Comparison of ENCODE assay signal across 24 mouse cellular contexts in the genomic region with DNA sequence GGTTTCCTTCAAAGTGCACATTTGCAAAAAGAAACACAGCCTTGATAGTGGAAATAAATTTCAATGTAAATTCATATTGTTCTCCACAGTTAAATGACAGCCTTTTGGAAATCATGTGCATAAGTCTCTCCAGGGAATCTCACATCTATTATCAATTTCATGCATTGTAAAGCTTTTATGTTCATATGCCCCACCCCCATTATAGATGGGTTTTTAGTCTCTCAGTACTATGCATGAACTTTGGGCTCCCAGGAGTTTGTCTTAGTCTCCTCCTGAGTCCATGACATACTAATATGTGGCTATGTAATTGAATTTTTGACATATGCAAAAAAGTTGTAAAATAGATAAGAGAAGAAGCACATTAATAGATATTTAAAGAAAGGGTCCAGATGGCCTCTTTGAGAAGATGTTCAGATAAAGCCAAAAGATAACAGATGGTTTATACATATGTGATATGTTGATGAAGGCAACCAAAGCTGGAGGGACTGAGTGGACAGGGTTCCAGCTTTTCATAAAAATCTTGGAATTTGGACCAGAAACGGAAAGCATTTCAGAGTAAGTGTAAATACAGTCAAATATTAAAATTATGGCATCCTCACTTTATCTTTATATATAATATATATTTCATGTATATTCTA.
DNase-seq lines count a peak whose midpoint lies in the region; ATAC-seq lines count a peak whose summit lies in the region.
"Had no signal": no experiment of that assay in that cellular context is flagged by ENCODE, and none has a peak within 500 bp of the region (broad histone marks: within the 10 kb centered on the region; RNA-seq: fewer than 3 reads in every experiment).

No protein-coding gene starts in this region.

- H3K4me2 ChIP-seq in forebrain, embryonic 13.5 days = no peak overlapping the region
- no peak overlapping the region for H3K4me2 ChIP-seq in hindbrain, embryonic 12.5 days (replicated peaks)
- H3K4me2 ChIP-seq in hindbrain, embryonic 16.5 days (ENCODE audit: low read length) = no peak overlapping the region
- H3K4me2 ChIP-seq: embryonic facial prominence, embryonic 13.5 days; heart, embryonic 13.5 days; hindbrain, embryonic 13.5 days had no signal

- H3K36me3 ChIP-seq in forebrain, embryonic 13.5 days (ENCODE audit: poor library complexity, severe bottlenecking) = no peaks in the 10 kb centered on the region
- no peaks in the 10 kb centered on the region for H3K36me3 ChIP-seq in forebrain, embryonic 10.5 days (replicated peaks)
- no peaks in the 10 kb centered on the region for H3K36me3 ChIP-seq in hindbrain, embryonic 12.5 days
- H3K36me3 ChIP-seq in hindbrain, embryonic 16.5 days (ENCODE audit: control insufficient read depth, insufficient read depth, low read length) = no peaks in the 10 kb centered on the region
- H3K36me3 ChIP-seq: embryonic facial prominence, embryonic 13.5 days; G1E; heart, embryonic 13.5 days; hindbrain, embryonic 13.5 days had no signal

- no peak overlapping the region for H3K4me3 ChIP-seq in forebrain, embryonic 13.5 days
- H3K4me3 ChIP-seq in forebrain, embryonic 10.5 days = no peak overlapping the region
- H3K4me3 ChIP-seq in hindbrain, embryonic 12.5 days = no peak overlapping the region
- no peak overlapping the region for H3K4me3 ChIP-seq in hindbrain, embryonic 16.5 days (ENCODE audit: low read length)
- H3K4me3 ChIP-seq: embryonic facial prominence, embryonic 13.5 days; gastrocnemius, adult 2 months; heart, embryonic 13.5 days; hindbrain, embryonic 13.5 days had no signal

- H3K27ac ChIP-seq in forebrain, embryonic 13.5 days = no peak overlapping the region
- no peak overlapping the region for H3K27ac ChIP-seq in forebrain, embryonic 10.5 days
- no peak overlapping the region for H3K27ac ChIP-seq in hindbrain, embryonic 12.5 days
- H3K27ac ChIP-seq in hindbrain, embryonic 16.5 days (ENCODE audit: low read depth, low read length) = no peak overlapping the region
- H3K27ac ChIP-seq: embryonic facial prominence, embryonic 13.5 days; gastrocnemius, adult 2 months; heart, embryonic 13.5 days; hindbrain, embryonic 13.5 days had no signal

- peak; percentile 11 for DNase-seq in embryo, embryonic 10.5 days (ENCODE audit: low spot score)
- DNase-seq in embryo, embryonic 9.5 days (ENCODE audit: extremely low spot score) = no peak
- DNase-seq in forebrain, embryonic 10.5 days (ENCODE audit: extremely low spot score, low spot score) = no peak
- DNase-seq in retina, embryonic 14.5 days (ENCODE audit: low spot score) = peak; percentile 3
- no peak for DNase-seq in retina, postnatal 1 day
- DNase-seq: adrenal gland, adult 8-10 months; adrenal gland, postnatal 36 days; B cell, adult 2 months; cerebellum, adult 11-12 months; cerebellum, adult 9-10 months; cerebellum, postnatal 25 days; gastrocnemius, adult 2 months; gastrocnemius, postnatal 25 days; heart, postnatal 36 days; kidney, adult 2 months had no signal

- no peak overlapping the region for H3K9ac ChIP-seq in forebrain, embryonic 13.5 days
- H3K9ac ChIP-seq in hindbrain, embryonic 12.5 days = no peak overlapping the region
- no peak overlapping the region for H3K9ac ChIP-seq in hindbrain, embryonic 16.5 days (ENCODE audit: low read depth, low read length)
- H3K9ac ChIP-seq: embryonic facial prominence, embryonic 13.5 days; heart, embryonic 13.5 days; hindbrain, embryonic 13.5 days had no signal

- no peaks in the 10 kb centered on the region for H3K27me3 ChIP-seq in forebrain, embryonic 13.5 days
- H3K27me3 ChIP-seq in forebrain, embryonic 10.5 days (ENCODE audit: poor library complexity, severe bottlenecking) = no peaks in the 10 kb centered on the region
- H3K27me3 ChIP-seq in hindbrain, embryonic 12.5 days = no peaks in the 10 kb centered on the region
- no peaks in the 10 kb centered on the region for H3K27me3 ChIP-seq in hindbrain, embryonic 16.5 days (replicated peaks; ENCODE audit: control insufficient read depth, insufficient read depth, low read length)
- H3K27me3 ChIP-seq: embryonic facial prominence, embryonic 13.5 days; heart, embryonic 13.5 days; hindbrain, embryonic 13.5 days had no signal

- H3K9me3 ChIP-seq in forebrain, embryonic 13.5 days (replicated peaks) = no peaks in the 10 kb centered on the region
- H3K9me3 ChIP-seq in forebrain, embryonic 10.5 days = no peaks in the 10 kb centered on the region
- no peaks in the 10 kb centered on the region for H3K9me3 ChIP-seq in hindbrain, embryonic 12.5 days (replicated peaks)
- no peaks in the 10 kb centered on the region for H3K9me3 ChIP-seq in hindbrain, embryonic 16.5 days (ENCODE audit: control insufficient read depth, low read length)
- H3K9me3 ChIP-seq: embryonic facial prominence, embryonic 13.5 days; heart, embryonic 13.5 days; hindbrain, embryonic 13.5 days had no signal

- 84% methylated on average over 1 of the region's 1 CpGs for WGBS in forebrain, embryonic 13.5 days
- 87% methylated on average over 1 of the region's 1 CpGs for WGBS in forebrain, embryonic 10.5 days
- WGBS in hindbrain, embryonic 12.5 days = 74% methylated on average over 1 of the region's 1 CpGs
- WGBS in hindbrain, embryonic 16.5 days = 67% methylated on average over 1 of the region's 1 CpGs

- no peaks in the 10 kb centered on the region for H3K4me1 ChIP-seq in forebrain, embryonic 13.5 days
- H3K4me1 ChIP-seq in forebrain, embryonic 10.5 days = no peaks in the 10 kb centered on the region
- no peaks in the 10 kb centered on the region for H3K4me1 ChIP-seq in hindbrain, embryonic 12.5 days
- no peaks in the 10 kb centered on the region for H3K4me1 ChIP-seq in hindbrain, embryonic 16.5 days (ENCODE audit: control insufficient read depth, insufficient read depth, low read depth, low read length)
- H3K4me1 ChIP-seq: embryonic facial prominence, embryonic 13.5 days; heart, embryonic 13.5 days; hindbrain, embryonic 13.5 days had no signal

- 0 out of 2 replicates have a peak, but pooled peaks have one; percentile 36 for ATAC-seq in forebrain, embryonic 13.5 days
- peak; percentile 40; the same call in 1 of the 2 replicates for ATAC-seq in hindbrain, embryonic 12.5 days (ENCODE audit: low FRiP score)
- no peak for ATAC-seq in hindbrain, embryonic 16.5 days
- ATAC-seq: CD4-positive, CD25-positive, alpha-beta regulatory T cell, adult 4 months; intestine, embryonic 16.5 days had no signal

Comparison
In these comparisons a context has a peak if more than half of its experiments do, and no peak if none do; other contexts are left out.
1. DNase-seq: peak in embryo, embryonic 10.5 days (single experiment) and retina, embryonic 14.5 days (single experiment); none in embryo, embryonic 9.5 days (single experiment), forebrain, embryonic 10.5 days (single experiment) and retina, postnatal 1 day (single experiment).